7 mouse cellular contexts compared by ENCODE assay signal in the genomic region with DNA sequence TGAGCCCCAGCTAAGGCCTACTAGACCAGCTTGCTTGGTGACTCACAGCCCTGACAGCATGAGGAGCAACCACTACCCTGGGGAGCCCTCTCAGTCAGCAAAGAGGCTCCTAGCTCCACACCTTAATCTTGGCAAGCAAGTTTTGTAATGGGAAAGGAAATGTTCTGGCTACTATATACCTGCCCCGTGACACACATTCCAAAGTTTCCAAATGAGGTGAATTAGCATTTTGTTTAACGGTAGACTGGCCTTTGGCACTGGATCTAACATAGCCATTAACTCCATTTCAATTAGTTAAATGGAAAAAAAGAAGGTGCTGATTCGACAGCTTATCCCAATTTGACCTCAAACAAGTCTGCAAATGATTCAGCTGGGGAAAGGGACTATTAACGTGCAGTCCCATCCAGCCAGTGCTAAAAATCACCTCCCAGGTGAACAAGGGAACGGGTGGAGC. TPM values are rescaled to one million over a fixed set of nuclear protein-coding genes. Genes with fewer than 3 reads are reported as not detected.
DNase-seq lines count a peak whose midpoint lies in the region; ATAC-seq and TF ChIP-seq lines count a peak whose summit lies in the region.

No protein-coding gene starts in this region.

- no peak for TF ChIP-seq CTCF in CH12.LX (conservative IDR thresholded peaks at IDR 0.05 in 1 of 2, IDR thresholded peaks at IDR 0.05 in 1 of 2; ENCODE audit: low read depth in 2 of 2, low read length in 2 of 2)

- H3K36me3 ChIP-seq in CH12.LX (replicated peaks in 1 of 2; ENCODE audit: control insufficient read depth in 1 of 2, insufficient read depth in 1 of 2, low read length in 1 of 2) = peaks cover 33 to 56% of the 10 kb centered on the region in 2 experiments
- H3K36me3 ChIP-seq in hindbrain, embryonic 15.5 days = peaks cover 37% of the 10 kb centered on the region
- H3K36me3 ChIP-seq in liver, embryonic 12.5 days = peaks cover 38% of the 10 kb centered on the region

- H3K4me3 ChIP-seq in CH12.LX (replicated peaks in 1 of 3; ENCODE audit: low read depth in 2 of 3, low read length in 2 of 3, poor library complexity in 1 of 3) = peak overlapping the region; percentile 2 to 31 (median 21)
- peak overlapping the region; percentile 97 for H3K4me3 ChIP-seq in hindbrain, embryonic 15.5 days
- no peak overlapping the region for H3K4me3 ChIP-seq in liver, embryonic 12.5 days

- no peak for TF ChIP-seq EP300 in CH12.LX (IDR thresholded peaks at IDR 0.05; ENCODE audit: low read length)

- no peak overlapping the region for H3K27ac ChIP-seq in CH12.LX (ENCODE audit: insufficient read depth, low read depth)
- no peak overlapping the region for H3K27ac ChIP-seq in hindbrain, embryonic 15.5 days (replicated peaks)
- no peak overlapping the region for H3K27ac ChIP-seq in liver, embryonic 12.5 days

- dilution Hi-C loops in CH12.LX (cut with MboI; ENCODE audit: extremely low pct_ligation_motif_present, extremely low pct_unique_long_range_greater_than_20kb, low sequenced_read_pairs) = no loop called here

- DNase-seq in CH12.LX (ENCODE audit: extremely low read depth) = no peak
- DNase-seq in Muller cell, postnatal 12 days (ENCODE audit: inconsistent ontology term) = peak; percentile 53
- DNase-seq in ovary, postnatal 10 days (ENCODE audit: low spot score) = no peak
- no peak for DNase-seq in right cerebral cortex, adult 2 months (ENCODE audit: low spot score in 2 of 2)
- DNase-seq in lung, postnatal 14 days = no peak

- H3K27me3 ChIP-seq in CH12.LX (replicated peaks) = no peaks in the 10 kb centered on the region
- H3K27me3 ChIP-seq in hindbrain, embryonic 15.5 days = no peaks in the 10 kb centered on the region
- no peaks in the 10 kb centered on the region for H3K27me3 ChIP-seq in liver, embryonic 12.5 days (replicated peaks)

- peak overlapping the region; percentile 44; the same call in 1 of the 2 replicates for H3K9ac ChIP-seq in CH12.LX (ENCODE audit: insufficient read depth, low read depth)
- H3K9ac ChIP-seq in hindbrain, embryonic 15.5 days = peak overlapping the region; percentile 35; the same call in 1 of the 2 replicates
- no peak overlapping the region for H3K9ac ChIP-seq in liver, embryonic 12.5 days

- ATAC-seq in hindbrain, embryonic 15.5 days (ENCODE audit: low FRiP score, low read depth) = no peak
- no peak for ATAC-seq in liver, embryonic 12.5 days

- no peak for TF ChIP-seq RAD21 in CH12.LX (IDR thresholded peaks at IDR 0.05; ENCODE audit: low read depth, low read length)

- H3K4me2 ChIP-seq in CH12.LX (ENCODE audit: insufficient read depth, low read depth, poor library complexity, severe bottlenecking) = peak overlapping the region; percentile 93
- H3K4me2 ChIP-seq in hindbrain, embryonic 15.5 days = peak overlapping the region; percentile 75
- H3K4me2 ChIP-seq in liver, embryonic 12.5 days = peak overlapping the region; percentile 88

- no peak for TF ChIP-seq POLR2A in CH12.LX (IDR thresholded peaks at IDR 0.05; ENCODE audit: low read depth, low read length)

- peaks cover 8 to 25% of the 10 kb centered on the region in 2 experiments for H3K4me1 ChIP-seq in CH12.LX (ENCODE audit: control insufficient read depth in 1 of 2, insufficient read depth in 2 of 2)
- H3K4me1 ChIP-seq in hindbrain, embryonic 15.5 days (replicated peaks) = peaks cover 21% of the 10 kb centered on the region
- H3K4me1 ChIP-seq in liver, embryonic 12.5 days = peaks cover 18% of the 10 kb centered on the region; the same call in 1 of the 2 replicates

- 64% methylated on average over 5 of the region's 5 CpGs for WGBS in hindbrain, embryonic 15.5 days
- 68% methylated on average over 5 of the region's 5 CpGs for WGBS in liver, embryonic 12.5 days (ENCODE audit: insufficient replicate concordance)

- in situ Hi-C loops in CH12.LX (cut with MboI; ENCODE audit: low pct_ligation_motif_present, low pct_unique_long_range_greater_than_20kb, low sequenced_read_pairs) = loop anchor here (5.0 to 10.0 kb wide), 2 partner anchors 277 to 464 kb away; no protein-coding TSS in a partner anchor

- H3K79me2 ChIP-seq in CH12.LX (replicated peaks; ENCODE audit: control insufficient read depth, extremely low read depth, insufficient read depth, poor library complexity, severe bottlenecking) = peaks cover 18% of the 10 kb centered on the region

- no peaks in the 10 kb centered on the region for H3K9me3 ChIP-seq in CH12.LX (replicated peaks; ENCODE audit: low read length)
- no peaks in the 10 kb centered on the region for H3K9me3 ChIP-seq in hindbrain, embryonic 15.5 days
- H3K9me3 ChIP-seq in liver, embryonic 12.5 days (replicated peaks) = no peaks in the 10 kb centered on the region

TF ChIP-seq in CH12.LX, 34 proteins besides CTCF, POLR2A, EP300 and RAD21:
- TF ChIP-seq MAFK (IDR thresholded peaks at IDR 0.05; ENCODE audit: insufficient replicate concordance, low read length) (0 out of 2 replicates have a peak, but pooled peaks have one; percentile 12), KAT2A (IDR thresholded peaks at IDR 0.05; ENCODE audit: insufficient replicate concordance, low read length) (no peak)

RNA-seq across cellular contexts. Expression of a gene that starts 1.2 kb away (rescaled TPM):
- total RNA-seq in CH12.LX (2012; rRNA removed) (33.2 and 36.8 TPM in 2 replicates), CH12.LX (2014; rRNA removed) (35.8 and 38.2 TPM in 2 replicates)
- 32.6 and 37.2 TPM in 2 replicates for polyA plus RNA-seq in CH12.LX (2012; ENCODE audit: insufficient read length, low read depth)
- polyA plus RNA-seq in hindbrain, embryonic 15.5 days (2015; fragmentation: Nextera tagmentation; extraction: Ambion mirVana) = 128 and 133 TPM in 2 replicates
- 22.3 and 24.2 TPM in 2 replicates for polyA plus RNA-seq in liver, embryonic 12.5 days (2016; fragmentation: Nextera tagmentation; extraction: Ambion mirVana)
